Mouse (Mus musculus): ENCODE data around the gene 1700019A02Rik. TPM values are rescaled to one million over a fixed set of nuclear protein-coding genes. Genes with fewer than 3 reads are reported as not detected.

The 1700019A02Rik gene
- not detected for total RNA-seq (2022)

DNA sequence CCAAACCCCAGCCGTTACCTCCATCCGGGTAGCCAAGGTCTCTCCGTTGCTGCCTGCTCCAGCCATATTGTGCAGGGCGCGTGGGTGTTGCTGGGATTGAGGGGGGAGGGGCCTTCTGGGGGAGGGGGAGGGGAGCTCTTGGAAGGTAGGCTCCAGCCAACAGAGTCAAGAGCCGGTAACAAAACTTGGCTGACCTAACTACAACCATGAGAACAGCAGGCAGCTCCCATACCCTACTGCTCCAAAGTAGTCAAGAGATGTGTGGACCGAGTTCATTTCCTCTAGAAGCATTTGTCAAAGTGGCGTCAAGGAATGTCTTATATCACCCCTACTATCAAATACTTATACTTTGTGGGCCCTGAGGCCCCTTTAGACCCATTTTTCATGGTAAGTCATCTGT is at the start of gene 1700019A02Rik:
1700019A02Rik (minus strand) TSS at position 101 of the 400 bp plus-strand sequence.
- DNase-seq (ENCODE audit: low spot score in 2 of 2): no peak

DNA sequence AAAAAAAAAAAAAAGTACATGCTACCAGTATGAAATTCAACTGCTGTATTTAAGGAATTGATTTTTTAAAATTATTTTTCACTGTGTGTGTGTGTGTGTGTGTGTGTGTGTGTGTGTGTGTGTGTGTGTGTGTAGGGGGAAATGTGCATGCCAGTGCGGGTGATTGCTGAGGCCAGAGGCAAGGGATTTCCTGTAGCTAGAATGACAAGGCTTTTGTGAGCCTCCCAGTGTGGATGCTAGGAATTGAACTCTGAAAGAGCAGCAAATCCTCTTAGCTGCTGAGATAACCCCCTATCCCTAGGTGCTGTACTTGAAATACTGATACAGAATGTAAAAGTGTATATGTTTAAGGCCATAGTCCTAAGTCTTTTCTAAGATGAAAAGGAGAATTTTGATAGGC is 38.6 kb upstream of the 1700019A02Rik start:
- DNase-seq (ENCODE audit: low spot score in 2 of 2): no peak

DNA sequence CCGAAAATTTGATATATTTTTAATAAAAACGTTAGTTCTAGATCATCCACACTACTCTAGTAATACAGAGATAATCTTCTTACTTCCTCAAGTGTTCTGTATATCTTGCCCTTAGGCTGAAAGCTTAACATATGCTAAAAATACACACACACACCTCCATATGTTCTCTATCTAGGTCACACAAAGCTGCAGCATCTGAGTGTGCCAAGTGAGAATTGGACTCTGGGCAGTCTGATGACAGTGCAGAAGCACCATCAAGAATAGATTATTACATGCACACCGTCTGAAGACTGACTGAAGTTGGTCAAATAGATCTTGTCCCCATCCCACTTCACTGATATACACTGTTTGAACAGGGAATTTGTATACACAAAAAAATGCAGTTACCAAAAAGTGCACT is 38.2 kb upstream of the 1700019A02Rik start:
- no peak for DNase-seq (ENCODE audit: low spot score in 2 of 2)

DNA sequence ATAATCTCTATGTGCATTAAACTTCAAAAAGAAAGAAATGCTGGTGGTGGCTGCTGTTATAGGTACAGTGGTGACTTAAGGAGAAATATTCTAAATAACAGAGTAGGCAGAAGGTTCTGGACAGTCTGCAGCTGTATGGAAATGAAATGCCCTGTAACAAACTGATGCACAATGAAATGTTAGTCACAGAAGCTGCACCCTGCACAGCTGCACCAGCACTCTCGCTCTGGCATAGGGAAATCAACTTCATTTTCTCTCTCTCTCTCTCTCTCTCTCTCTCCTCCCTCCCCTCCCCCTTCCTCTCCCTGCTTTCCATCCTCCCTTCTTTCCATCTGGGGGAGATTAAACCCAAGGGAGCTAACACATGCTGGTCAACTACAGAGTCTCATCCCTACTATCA is 37.3 kb upstream of the 1700019A02Rik start:
- no peak for DNase-seq (ENCODE audit: low spot score in 2 of 2)

DNA sequence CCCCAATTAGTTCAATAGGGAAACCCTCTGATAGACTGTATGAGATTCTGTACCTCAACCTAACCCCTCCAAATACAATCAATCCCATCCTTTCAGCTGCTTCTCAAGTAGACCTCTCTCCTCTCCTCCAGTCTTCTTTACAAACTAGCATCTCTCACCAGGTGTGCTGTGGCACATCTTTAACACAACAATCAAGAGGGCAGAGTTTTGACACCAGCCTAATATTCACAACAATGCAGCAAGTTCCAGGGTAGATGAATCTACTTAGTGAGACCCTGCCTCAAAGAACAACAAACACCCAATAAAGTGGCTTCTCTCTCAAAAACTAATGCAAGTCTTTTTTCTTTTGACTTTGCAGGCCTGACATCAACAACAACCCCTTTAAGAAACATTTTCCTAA is 22.7 kb upstream of the 1700019A02Rik start:
- DNase-seq (ENCODE audit: low spot score in 2 of 2): no peak

DNA sequence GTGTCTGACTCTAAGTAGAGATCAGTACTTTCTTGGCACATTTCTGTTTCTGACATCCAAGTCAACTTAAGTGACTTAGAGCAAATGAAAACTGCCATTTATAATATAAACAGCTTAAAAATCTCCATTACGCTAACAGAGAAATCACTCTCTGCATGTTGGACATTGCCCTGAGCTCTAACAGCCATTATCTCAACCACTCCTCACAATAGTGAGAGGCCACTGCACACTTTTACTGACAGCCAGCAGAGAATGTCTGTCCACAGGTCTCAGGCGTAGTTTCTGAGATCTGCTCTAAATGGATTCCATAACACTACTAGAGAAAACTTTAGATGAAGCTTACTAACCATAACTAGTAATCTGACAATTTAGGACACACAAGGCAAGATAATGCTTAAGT is 16.5 kb upstream of the 1700019A02Rik start:
- no peak for DNase-seq (ENCODE audit: low spot score in 2 of 2)

DNA sequence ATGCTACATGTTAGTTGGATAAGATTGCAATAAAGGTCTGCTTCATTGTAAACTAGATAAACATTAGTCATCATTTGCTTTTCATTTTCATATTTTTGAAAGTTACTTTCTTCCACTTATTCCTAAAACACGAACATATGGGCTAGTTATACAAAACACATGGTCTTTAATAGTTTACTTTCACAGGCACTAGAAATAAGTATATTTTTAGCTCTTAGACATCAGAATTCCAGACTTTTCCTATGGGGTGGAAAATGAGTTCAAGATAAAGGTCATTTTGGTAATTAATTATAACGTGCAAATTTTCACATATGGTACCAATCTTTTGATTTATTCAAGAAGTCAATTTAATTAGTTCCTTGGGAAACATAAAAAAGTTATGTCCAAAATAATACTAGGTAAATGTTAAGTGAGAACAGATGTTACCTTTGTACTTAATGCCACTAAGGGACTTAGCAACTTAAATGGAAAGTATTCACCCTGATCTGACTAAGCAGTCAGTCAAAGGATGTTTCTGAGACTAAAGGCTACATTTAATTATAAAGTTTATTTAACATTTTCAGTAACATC is 14.3 kb upstream of the 1700019A02Rik start:
- DNase-seq (ENCODE audit: low spot score in 2 of 2): no peak

DNA sequence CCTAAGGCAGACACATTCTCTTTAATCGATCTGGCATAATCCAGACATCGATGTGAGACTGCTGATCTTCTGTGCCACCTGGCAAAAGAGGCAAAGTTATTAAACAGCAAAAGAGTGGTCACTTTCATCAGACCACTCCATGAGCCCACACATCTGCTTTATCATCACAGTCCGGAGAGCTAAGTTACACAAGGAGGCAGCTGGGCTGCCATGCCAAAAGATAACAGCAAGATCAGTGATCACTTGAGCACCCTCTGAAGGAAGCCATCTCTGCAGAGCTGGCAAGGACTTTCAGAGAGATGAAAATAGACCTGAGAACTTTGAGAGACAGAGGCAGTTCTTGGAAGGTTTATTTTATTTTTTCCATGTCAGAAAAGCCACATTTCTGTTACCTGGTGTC is 7.1 kb upstream of the 1700019A02Rik start:
- DNase-seq (ENCODE audit: low spot score in 2 of 2): no peak

DNA sequence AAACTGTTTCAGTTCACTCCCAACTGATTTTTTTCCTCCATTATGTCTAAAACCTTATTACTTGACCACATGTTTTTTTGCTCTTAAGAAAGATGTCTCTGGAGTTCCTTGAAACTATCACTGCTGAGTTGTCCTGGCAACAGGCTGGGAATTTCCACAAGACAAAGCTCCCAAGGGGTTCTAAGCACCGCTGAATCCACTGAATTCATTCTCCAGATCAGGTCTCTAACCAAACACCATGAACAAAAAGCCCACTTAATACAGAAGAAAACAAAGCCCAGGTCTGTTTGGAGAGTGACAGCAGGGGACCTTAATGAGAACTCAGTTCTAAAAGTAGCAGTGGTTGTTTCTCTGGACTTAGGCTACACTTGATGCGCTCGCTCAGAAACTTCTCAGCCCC is 3.8 kb upstream of the 1700019A02Rik start:
- DNase-seq (ENCODE audit: low spot score in 2 of 2): no peak

DNA sequence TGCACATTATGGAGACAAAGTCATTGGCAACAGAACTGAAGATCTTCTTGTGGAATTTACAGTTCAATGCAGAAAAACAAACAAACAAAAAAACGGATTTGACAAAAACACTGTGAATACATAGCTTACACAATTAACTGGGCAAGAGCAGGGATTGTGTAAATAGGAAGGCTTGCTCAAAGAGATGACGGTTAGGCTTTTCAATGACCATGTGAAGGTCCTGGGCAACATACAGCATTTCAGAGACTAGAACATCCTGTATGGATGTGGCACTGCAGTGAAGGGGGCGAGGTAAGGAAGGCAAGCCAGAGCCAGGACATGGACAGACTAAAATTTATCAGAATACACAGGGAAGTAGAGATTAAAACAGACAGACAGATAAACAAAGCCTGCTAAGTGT is 2.2 kb upstream of the 1700019A02Rik start:
- DNase-seq (ENCODE audit: low spot score in 2 of 2): no peak

DNA sequence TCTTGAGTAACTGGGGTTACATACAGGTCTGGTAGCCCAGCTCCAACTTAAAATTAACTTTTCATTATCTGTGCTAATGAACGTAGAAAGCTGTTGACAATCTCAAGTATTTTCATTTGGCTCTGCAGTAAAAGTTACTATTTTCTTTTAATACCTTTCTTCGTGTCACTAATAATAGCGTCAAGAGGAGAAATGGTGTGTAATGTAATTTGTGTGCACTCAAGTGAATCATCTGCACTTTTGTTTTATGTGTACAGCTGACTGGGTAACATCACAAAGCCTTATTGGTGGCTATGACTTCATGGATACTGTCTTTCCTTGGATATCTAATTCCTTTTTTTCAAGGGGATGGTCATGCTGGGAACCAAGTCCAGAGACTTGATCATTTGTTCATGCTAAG is 1.1 kb downstream of the 1700019A02Rik start:
- no peak for DNase-seq (ENCODE audit: low spot score in 2 of 2)

DNA sequence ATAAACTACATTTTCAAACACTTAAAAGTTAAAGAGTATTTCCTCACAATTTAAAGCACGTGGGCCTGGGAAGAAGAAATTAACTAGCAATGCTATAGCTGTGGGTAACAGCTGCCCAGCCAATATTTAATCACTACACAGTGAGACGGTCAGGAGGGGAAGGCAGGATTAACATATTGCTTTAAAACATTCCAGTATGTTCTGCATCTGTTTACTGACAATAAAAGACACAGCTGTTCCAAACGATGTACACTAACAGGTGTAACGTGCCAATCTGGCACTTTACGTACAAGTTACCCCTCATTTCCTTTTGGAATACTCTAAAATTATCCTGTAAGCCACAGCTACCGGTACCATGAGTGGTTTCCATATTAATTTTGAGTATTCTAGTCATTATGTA is 29.7 kb downstream of the 1700019A02Rik start:
- no peak for DNase-seq (ENCODE audit: low spot score in 2 of 2)

DNA sequence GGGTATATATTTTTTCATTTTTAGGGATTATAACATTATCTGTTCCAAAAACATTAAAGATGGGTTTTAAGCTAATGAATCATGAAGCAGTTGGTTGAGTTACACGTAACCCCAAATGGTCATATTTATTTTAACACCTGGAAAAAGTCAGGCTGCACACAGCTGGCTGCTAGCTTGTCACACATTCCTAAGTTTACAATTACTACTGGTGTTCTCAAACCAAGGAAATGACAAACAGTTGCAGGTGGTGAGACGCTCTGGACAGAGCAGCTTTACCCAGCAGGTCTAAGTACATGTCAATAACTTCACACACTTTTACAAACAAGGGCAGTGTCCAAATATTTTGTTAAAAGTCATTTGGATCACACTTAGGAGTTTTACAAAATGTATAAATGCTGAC is 64.4 kb downstream of the 1700019A02Rik start:
- DNase-seq (ENCODE audit: low spot score in 2 of 2): no peak

DNA sequence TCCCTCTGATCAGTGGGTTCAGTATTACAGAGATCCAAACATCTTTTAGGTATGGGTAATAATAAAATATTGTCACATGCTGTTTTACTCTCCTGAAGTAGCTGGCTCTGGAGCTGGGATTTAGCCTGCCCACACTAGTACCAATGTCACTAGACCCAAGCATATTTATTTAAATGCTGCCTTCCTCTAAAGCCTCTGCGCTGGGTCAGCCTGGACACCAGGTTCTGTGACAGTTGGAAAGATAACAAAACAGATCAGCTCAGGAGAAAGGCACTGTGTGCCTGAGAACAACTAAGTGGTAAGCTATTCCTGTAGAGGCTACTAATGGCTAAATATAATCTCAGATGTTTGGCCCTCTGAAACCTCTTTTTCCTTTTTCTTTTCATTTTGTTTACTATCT is 76.9 kb downstream of the 1700019A02Rik start:
- no peak for DNase-seq (ENCODE audit: low spot score in 2 of 2)

Other genes starting within 250 kb of the 1700019A02Rik start
- gene 1700019D03Rik, start 167.5 kb downstream of the 1700019A02Rik start, total RNA-seq (2022): 10 to 100 TPM; 11.3 to 16.3 (median 13.1) TPM
- gene Mstn, start 126.0 kb downstream of the 1700019A02Rik start, total RNA-seq (2022): under 1 TPM; 0.21 to 0.96 (median 0.42) TPM
- gene Pms1, start 109.4 kb upstream of the 1700019A02Rik start, total RNA-seq (2022): 10 to 100 TPM; 38.2 to 50.3 (median 39.8) TPM
- 1 to 10 TPM; 6.4 to 9.4 (median 8.8) TPM for gene Ormdl1, start 109.5 kb upstream of the 1700019A02Rik start, total RNA-seq (2022)
- 1 to 10 TPM in 1 of 4 experiments, not detected in 3; 3.5 TPM for gene Gm28778, start 109.5 kb upstream of the 1700019A02Rik start, total RNA-seq (2022)
- 10 to 100 TPM; 19.1 to 24.3 (median 22.5) TPM for gene Osgepl1, start 126.0 kb upstream of the 1700019A02Rik start, total RNA-seq (2022)
- gene Asdurf, start 165.0 kb upstream of the 1700019A02Rik start, total RNA-seq (2022): 1 to 10 TPM in 1 of 4 experiments, not detected in 3; 1.7 TPM
- under 1 TPM in 1 of 4 experiments, not detected in 3; 0.20 TPM for gene Gm28551, start 165.0 kb upstream of the 1700019A02Rik start, total RNA-seq (2022)
- gene Asnsd1, start 165.1 kb upstream of the 1700019A02Rik start, total RNA-seq (2022): 10 to 100 TPM; 23.3 to 25.8 (median 25.2) TPM